Mouse (Mus musculus) midbrain, postnatal 0 days (tissue): ENCODE results near the gene Mast2. TPM values are rescaled to one million over a fixed set of nuclear protein-coding genes. Genes with fewer than 3 reads are reported as not detected.

ENCODE experiments used
- ATAC-seq: fragments of 200-750 bp; cut with Nextera tagmentation; 2 replicates; pipeline ENCODE4 v1.8.0; 2017; ENCODE audit warnings: moderate number of reproducible peaks, mild to moderate bottlenecking, moderate TSS enrichment, moderate library complexity; ENCODE audit not compliant: low FRiP score
- DNase-seq: peaks from one replicate; pipeline ENCODE4 v3.0.0-alpha.2; 2015; ENCODE audit warnings: low spot score
- H3K27ac ChIP-seq: fragments of 300-500 bp; sonication (generic); 2 replicates; pipeline ENCODE4 v1.5.1; 2014; ENCODE audit warnings: low read depth, mild to moderate bottlenecking, low read length, mixed read lengths
- H3K27me3 ChIP-seq: fragments of 300-500 bp; sonication (generic); 2 replicates; pipeline ENCODE4 v1.6.1; 2014; ENCODE audit warnings: low read length, control low read depth, mixed read lengths; ENCODE audit not compliant: insufficient read depth
- H3K36me3 ChIP-seq: fragments of 300-500 bp; sonication (generic); 2 replicates; pipeline ENCODE4 v1.6.1; 2014; ENCODE audit warnings: low read length, control low read depth, mixed read lengths; ENCODE audit not compliant: insufficient read depth
- H3K4me1 ChIP-seq: fragments of 300-500 bp; sonication (generic); 2 replicates; pipeline ENCODE4 v1.6.1; 2014; ENCODE audit warnings: mild to moderate bottlenecking, control low read depth, antibody characterized with exemption, low read length, mixed read lengths; ENCODE audit not compliant: insufficient read depth
- H3K4me2 ChIP-seq: fragments of 300-500 bp; sonication (generic); 2 replicates; pipeline ENCODE4 v1.6.1; 2014; ENCODE audit warnings: low read depth, mild to moderate bottlenecking, low read length, mixed read lengths; ENCODE audit not compliant: poor library complexity, severe bottlenecking
- H3K4me3 ChIP-seq: fragments of 300-500 bp; sonication (generic); 2 replicates; pipeline ENCODE4 v1.5.1; 2014; ENCODE audit warnings: low read depth, mild to moderate bottlenecking, low read length, moderate library complexity
- H3K9ac ChIP-seq: fragments of 300-500 bp; sonication (generic); replicated peaks from 2 replicates; pipeline ENCODE4 v1.6.1; 2014; ENCODE audit warnings: mild to moderate bottlenecking, low read length, moderate library complexity, mixed read lengths; ENCODE audit not compliant: poor library complexity, severe bottlenecking
- H3K9me3 ChIP-seq: fragments of 300-500 bp; sonication (generic); 2 replicates; pipeline ENCODE4 v1.6.1; 2016; ENCODE audit warnings: low read length, control low read depth
- CTCF ChIP-seq: IDR thresholded peaks from 2 replicates; pipeline ENCODE4 v1.5.1; 2016; ENCODE audit warnings: antibody characterized with exemption, mild to moderate bottlenecking
- WGBS: fragments of 180-500 bp; shearing (Covaris S2); extraction: QIAGEN DNeasy Blood & Tissue Kit; methylation state at CpG from one replicate; pipeline ENCODE4 v1.1.7; 2014; 5-methylcytosine and 5-hydroxymethylcytosine counted together
- polyA plus RNA-seq: library from polyadenylated mRNA; unstranded; fragments of >200 nt; fragmentation: Nextera tagmentation; extraction: Ambion mirVana; gene quantifications from 2 replicates; pipeline ENCODE4 v1.2.1, GENCODE M21; 2015
- total RNA-seq: library from RNA; depleted of rRNA; stranded (reverse); fragments of >200 nt; gene quantifications from 2 replicates; pipeline ENCODE4 v1.2.3, GENCODE M21; 2014

Mast2 gene
- total and polyA plus RNA-seq, 2 experiments from 2014 or later: 30.3 to 95.8 TPM

- no peaks in the 10 kb centered on the region for H3K9me3 ChIP-seq
- 95% methylated on average over 3 of the region's 3 CpGs for WGBS
- no peaks in the 10 kb centered on the region for H3K27me3 ChIP-seq
- H3K36me3 ChIP-seq: no peaks in the 10 kb centered on the region
- ATAC-seq: no peak
- 0 out of 2 replicates have a peak, but pooled peaks have one; percentile 10 for TF ChIP-seq CTCF
- no peak overlapping the region for H3K4me3 ChIP-seq
- H3K27ac ChIP-seq: no peak overlapping the region
- no peak overlapping the region for H3K9ac ChIP-seq
- no peak for DNase-seq
- H3K4me2 ChIP-seq: peak overlapping the region; percentile 62; the same call in 1 of the 2 replicates
- H3K4me1 ChIP-seq: 0 out of 2 replicates have a peak, but pooled peaks cover 6% of the 10 kb centered on the region
Observed at GRCm38 (mm10) chr4:116461943-116462342, 2.0 kb downstream of the Mast2 start.

- no peak for TF ChIP-seq CTCF
- Histone ChIP-seq H3K9me3 (no peaks in the 10 kb centered on the region), H3K4me3 (no peak overlapping the region), H3K4me1 (no peaks in the 10 kb centered on the region), H3K27ac (no peak overlapping the region), H3K36me3 (no peaks in the 10 kb centered on the region), H3K27me3 (no peaks in the 10 kb centered on the region), H3K9ac (no peak overlapping the region), H3K4me2 (no peak overlapping the region)
- ATAC-seq (no peak), DNase-seq (no peak)
Observed at GRCm38 (mm10) chr4:116451553-116451952, 12.4 kb downstream of the Mast2 start.

- no peak overlapping the region for H3K27ac ChIP-seq
- H3K4me3 ChIP-seq: no peak overlapping the region
- H3K36me3 ChIP-seq: no peaks in the 10 kb centered on the region
- no peaks in the 10 kb centered on the region for H3K27me3 ChIP-seq
- no peak overlapping the region for H3K4me2 ChIP-seq
- no peak overlapping the region for H3K9ac ChIP-seq
- TF ChIP-seq CTCF: no peak
- no peaks in the 10 kb centered on the region for H3K4me1 ChIP-seq
- DNase-seq (no peak), ATAC-seq (no peak)
- H3K9me3 ChIP-seq: no peaks in the 10 kb centered on the region
Observed at GRCm38 (mm10) chr4:116449951-116450350, 14.0 kb downstream of the Mast2 start.

GRCm38 (mm10) chr4:116448673-116449072 is 15.3 kb downstream of the Mast2 start:
- no peak for ATAC-seq
- TF ChIP-seq CTCF: peak; percentile 65
- no peaks in the 10 kb centered on the region for H3K27me3 ChIP-seq
- no peak overlapping the region for H3K27ac ChIP-seq
- H3K4me1 ChIP-seq: no peaks in the 10 kb centered on the region
- H3K4me3 ChIP-seq: no peak overlapping the region
- no peak overlapping the region for H3K4me2 ChIP-seq
- peak; percentile 5 for DNase-seq
- no peak overlapping the region for H3K9ac ChIP-seq
- WGBS: 56% methylated on average over 8 of the region's 8 CpGs
- H3K9me3 ChIP-seq: no peaks in the 10 kb centered on the region
- H3K36me3 ChIP-seq: no peaks in the 10 kb centered on the region

- no peaks in the 10 kb centered on the region for H3K36me3 ChIP-seq
- no peak overlapping the region for H3K27ac ChIP-seq
- H3K9ac ChIP-seq: no peak overlapping the region
- 97% methylated on average over 1 of the region's 1 CpGs for WGBS
- TF ChIP-seq CTCF: no peak
- H3K27me3 ChIP-seq: no peaks in the 10 kb centered on the region
- no peak for ATAC-seq
- H3K4me1 ChIP-seq: no peaks in the 10 kb centered on the region
- H3K4me3 ChIP-seq: no peak overlapping the region
- no peak for DNase-seq
- H3K9me3 ChIP-seq: no peaks in the 10 kb centered on the region
- no peak overlapping the region for H3K4me2 ChIP-seq
Observed at GRCm38 (mm10) chr4:116439383-116439782, 24.6 kb downstream of the Mast2 start.

- no peaks in the 10 kb centered on the region for H3K27me3 ChIP-seq
Observed at GRCm38 (mm10) chr4:116438561-116438960, 25.4 kb downstream of the Mast2 start.

More at GRCm38 (mm10) chr4:116438561-116438960, 25.4 kb downstream of the Mast2 start:
- ATAC-seq (no peak), DNase-seq (no peak)
- no peak overlapping the region for H3K4me2 ChIP-seq
- no peaks in the 10 kb centered on the region for H3K36me3 ChIP-seq
- H3K27ac ChIP-seq: no peak overlapping the region
- TF ChIP-seq CTCF: no peak
- H3K4me3 ChIP-seq: no peak overlapping the region
- H3K9me3 ChIP-seq: no peaks in the 10 kb centered on the region
- no peaks in the 10 kb centered on the region for H3K4me1 ChIP-seq
- no peak overlapping the region for H3K9ac ChIP-seq
